Mouse (Mus musculus) small intestine, adult 2 months (tissue): ENCODE results near the gene Utrn.

Experiments used
- CTCF ChIP-seq: fragments of 200-500 bp; IDR thresholded peaks from 2 replicates; pipeline ENCODE4 v1.5.1; 2012; ENCODE audit warnings: low read depth, mild to moderate bottlenecking, control low read depth, inconsistent platforms, low read length, moderate library complexity, mixed read lengths; ENCODE audit not compliant: insufficient replicate concordance, insufficient read length; ENCODE audit errors: extremely low read depth
- POLR2A ChIP-seq: fragments of 200-500 bp; IDR thresholded peaks from 2 replicates; pipeline ENCODE4 v1.6.1; 2012; ENCODE audit warnings: low read depth, mild to moderate bottlenecking, control low read depth, inconsistent platforms, low read length, moderate library complexity

GRCm38 (mm10) chr10:12339704-12340558 lies 529.2 kb downstream of the Utrn start:
- no peak for TF ChIP-seq CTCF
- TF ChIP-seq POLR2A = no peak
